Mouse (Mus musculus): ENCODE data around the gene Hnrnpul1. TPM values are rescaled to one million over a fixed set of nuclear protein-coding genes. Genes with fewer than 3 reads are reported as not detected.
A peak's percentile ranks its signal among the peaks of the same experiment; 100 is the strongest.
"Not testable (repeated sequence)": the region's sequence is repeated elsewhere in the genome, so short reads cannot be mapped to it uniquely, and the experiment has no call there.

Hnrnpul1 gene
- polyA plus RNA-seq, 1 experiment from 2014 or later: 55.2 TPM

DNA sequence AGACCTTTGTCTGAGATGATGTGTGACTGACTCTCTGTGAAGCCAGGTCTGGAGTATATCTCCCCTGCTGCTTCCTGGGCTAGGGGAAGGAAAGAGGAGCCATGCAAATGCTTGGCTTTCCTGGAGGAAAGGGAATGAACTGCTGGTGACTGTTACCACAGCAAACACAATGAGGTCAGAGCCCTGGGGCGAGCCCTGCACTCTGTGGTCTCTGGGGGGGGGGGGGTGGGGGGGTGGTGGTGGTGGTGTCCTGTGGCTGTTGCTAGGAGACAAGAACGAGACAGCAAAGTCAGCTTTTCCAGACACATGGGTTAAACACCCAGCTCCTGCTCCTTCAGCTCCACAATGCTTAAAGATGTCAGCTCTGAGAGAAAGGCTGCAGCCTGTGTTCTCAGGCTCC is 25.2 kb downstream of the Hnrnpul1 start:
- WGBS: 59% methylated on average over 2 of the region's 2 CpGs
- no peak overlapping the region for H3K4me3 ChIP-seq

DNA sequence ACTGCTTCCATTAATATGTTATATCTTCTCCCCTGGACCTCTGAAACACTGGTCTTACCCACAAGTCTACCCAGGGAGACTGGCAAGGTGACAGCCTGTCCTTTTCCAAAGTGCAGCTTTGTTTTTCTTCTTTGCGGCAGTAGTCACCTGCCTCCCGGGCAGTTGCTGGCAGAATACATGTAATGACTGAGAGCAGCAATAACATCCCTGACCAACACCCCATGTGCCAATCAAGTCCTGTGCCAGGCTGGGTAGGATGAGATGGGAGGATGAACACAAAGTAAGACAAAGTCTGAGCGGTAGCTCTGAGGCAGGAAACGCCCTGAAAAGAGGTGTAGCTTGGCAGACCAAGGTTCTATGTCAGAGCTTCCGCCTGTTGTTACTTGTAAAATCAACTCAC is 26.8 kb downstream of the Hnrnpul1 start:
- Histone ChIP-seq H3K4me1 (no peaks in the 10 kb centered on the region), H3K36me3 (peaks cover 98% of the 10 kb centered on the region), H3K27ac (replicated peaks) (no peak overlapping the region), H3K9me3 (replicated peaks) (no peaks in the 10 kb centered on the region), H3K4me3 (no peak overlapping the region), H3K27me3 (ENCODE audit: low read depth, poor library complexity, severe bottlenecking) (no peaks in the 10 kb centered on the region)
- DNase-seq (ENCODE audit: low spot score): no peak
- 97% methylated on average over 5 of the region's 5 CpGs for WGBS

More for the DNA sequence above, 25.2 kb downstream of the Hnrnpul1 start:
- H3K9me3 ChIP-seq (replicated peaks): no peaks in the 10 kb centered on the region
- H3K27me3 ChIP-seq (ENCODE audit: low read depth, poor library complexity, severe bottlenecking): no peaks in the 10 kb centered on the region
- no peak overlapping the region for H3K27ac ChIP-seq (replicated peaks)
- no peak for DNase-seq (ENCODE audit: low spot score)
- H3K4me1 ChIP-seq: no peaks in the 10 kb centered on the region
- peaks cover 98% of the 10 kb centered on the region for H3K36me3 ChIP-seq

DNA sequence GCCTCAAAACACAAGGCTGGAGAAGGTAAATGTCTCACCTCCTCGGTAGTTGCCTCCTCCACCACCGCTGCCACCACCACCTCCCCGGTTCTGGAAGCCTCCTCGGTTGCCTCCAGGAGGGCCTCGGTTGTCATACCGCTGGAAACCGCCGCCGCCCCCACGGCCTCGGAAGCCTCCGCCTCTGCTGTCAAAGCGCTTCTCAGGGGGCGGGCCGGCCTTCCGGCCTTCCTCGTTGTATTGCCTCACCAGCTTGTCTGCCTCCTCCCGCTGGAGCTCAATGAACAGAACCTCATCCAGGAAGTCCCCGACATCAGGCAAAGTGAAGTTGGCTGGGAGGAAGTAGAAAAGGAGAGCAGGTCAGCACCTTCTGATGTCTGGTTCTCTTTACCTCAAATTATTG is 28.7 kb downstream of the Hnrnpul1 start:
- 89% methylated on average over 19 of the region's 19 CpGs for WGBS
- Histone ChIP-seq H3K4me3 (no peak overlapping the region), H3K9me3 (replicated peaks) (no peaks in the 10 kb centered on the region), H3K27me3 (ENCODE audit: low read depth, poor library complexity, severe bottlenecking) (no peaks in the 10 kb centered on the region), H3K27ac (replicated peaks) (no peak overlapping the region), H3K4me1 (no peaks in the 10 kb centered on the region), H3K36me3 (peaks cover 97% of the 10 kb centered on the region)
- no peak for DNase-seq (ENCODE audit: low spot score)

DNA sequence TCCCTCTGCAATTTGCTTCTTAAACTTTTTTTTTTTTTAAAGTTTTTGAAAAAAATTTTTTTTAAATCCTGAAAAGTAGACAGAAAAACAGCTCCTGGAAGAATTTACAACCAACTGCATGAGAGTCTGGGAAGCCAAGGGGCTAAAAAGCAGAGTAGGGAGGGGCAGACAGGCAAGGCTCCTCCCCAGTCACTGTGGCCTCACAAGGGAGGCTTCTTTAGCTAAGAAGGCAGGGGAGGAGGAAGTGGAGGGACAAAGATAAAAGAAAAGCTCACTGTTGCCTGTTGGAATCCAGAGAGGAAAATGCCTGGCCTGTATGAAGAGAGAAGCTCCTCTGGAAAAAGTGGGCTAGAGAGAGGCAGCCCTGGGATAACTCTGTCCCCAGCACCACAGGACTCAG is 32.8 kb downstream of the Hnrnpul1 start:
- not testable (repeated sequence) for H3K27ac ChIP-seq (replicated peaks); DNase-seq (ENCODE audit: low spot score); H3K27me3 ChIP-seq (ENCODE audit: low read depth, poor library complexity, severe bottlenecking); H3K4me3 ChIP-seq; H3K9me3 ChIP-seq (replicated peaks)
- H3K4me1 ChIP-seq: peaks cover 18% of the 10 kb centered on the region
- peaks cover 69% of the 10 kb centered on the region for H3K36me3 ChIP-seq

DNA sequence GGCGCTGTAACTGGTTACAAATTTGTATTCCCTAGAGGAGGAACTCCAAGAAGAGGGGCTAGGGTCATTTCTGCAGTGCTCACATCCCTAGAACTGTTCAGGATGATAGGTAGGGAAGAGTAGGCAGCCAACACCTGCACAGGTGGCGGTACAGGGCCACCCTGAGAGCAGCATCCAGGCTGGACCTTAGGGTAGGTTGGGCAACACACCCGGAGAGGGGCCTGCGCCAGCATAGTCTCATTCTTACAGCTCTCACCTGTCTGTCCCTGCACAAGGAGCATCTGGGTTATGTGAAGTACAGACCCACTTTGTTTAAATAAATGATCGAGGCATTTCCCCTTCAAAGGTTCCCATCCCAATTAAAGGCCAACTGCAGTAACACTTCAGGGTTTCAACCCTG is 33.8 kb downstream of the Hnrnpul1 start:
- Histone ChIP-seq H3K9me3 (replicated peaks) (no peaks in the 10 kb centered on the region), H3K27ac (replicated peaks) (no peak overlapping the region), H3K4me1 (peaks cover 18% of the 10 kb centered on the region), H3K36me3 (peaks cover 64% of the 10 kb centered on the region), H3K27me3 (ENCODE audit: low read depth, poor library complexity, severe bottlenecking) (no peaks in the 10 kb centered on the region), H3K4me3 (no peak overlapping the region)
- WGBS: 92% methylated on average over 5 of the region's 5 CpGs
- no peak for DNase-seq (ENCODE audit: low spot score)

DNA sequence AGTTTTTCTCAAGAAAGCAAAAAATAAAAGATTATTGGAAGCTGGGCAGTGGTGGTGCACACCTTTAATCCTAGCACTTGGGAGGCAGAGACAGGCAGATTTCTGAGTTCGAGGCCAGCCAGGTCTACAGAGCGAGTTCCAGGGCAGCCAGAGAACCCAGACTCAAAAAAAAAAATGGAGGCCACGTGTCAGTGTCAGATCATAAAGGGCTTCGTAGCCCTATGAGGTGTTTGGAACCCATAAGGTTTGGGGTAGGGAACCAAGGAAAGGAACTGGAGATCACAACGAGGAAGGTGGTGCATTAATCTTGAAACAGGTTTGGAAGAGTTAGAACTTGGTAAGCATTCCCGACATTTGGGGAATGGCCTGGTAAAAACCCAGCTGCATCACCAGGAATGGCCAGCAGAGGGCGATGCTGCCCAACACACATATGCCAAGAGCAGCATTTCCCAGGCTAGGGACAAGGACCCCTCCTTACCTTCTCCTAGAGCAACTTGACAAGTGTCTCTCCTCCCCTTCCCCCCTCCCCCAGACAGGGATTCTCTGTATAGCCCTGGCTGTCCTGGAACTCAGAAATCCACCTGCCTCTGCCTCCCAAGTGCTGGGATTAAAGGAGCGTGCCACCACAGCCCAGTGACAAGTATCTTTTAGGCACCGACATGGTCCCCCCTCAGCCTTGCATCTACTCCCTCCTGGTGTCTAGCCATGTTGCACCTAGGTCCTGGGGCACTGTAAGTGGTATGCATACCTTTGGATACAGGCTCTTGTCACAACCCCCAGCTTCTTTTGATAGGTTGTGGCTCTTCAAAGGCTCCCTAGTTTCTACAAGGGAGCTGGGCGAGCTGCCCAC is 34.6 kb downstream of the Hnrnpul1 start:
- Histone ChIP-seq H3K27me3 (ENCODE audit: low read depth, poor library complexity, severe bottlenecking) (no peaks in the 10 kb centered on the region), H3K27ac (replicated peaks) (no peak overlapping the region), H3K4me3 (peak overlapping the region; percentile 78; the same call in 1 of the 2 replicates), H3K9me3 (replicated peaks) (no peaks in the 10 kb centered on the region), H3K36me3 (peaks cover 64% of the 10 kb centered on the region), H3K4me1 (peaks cover 18% of the 10 kb centered on the region)
- WGBS: 64% methylated on average over 10 of the region's 10 CpGs
- DNase-seq (ENCODE audit: low spot score): peak; percentile 82

DNA sequence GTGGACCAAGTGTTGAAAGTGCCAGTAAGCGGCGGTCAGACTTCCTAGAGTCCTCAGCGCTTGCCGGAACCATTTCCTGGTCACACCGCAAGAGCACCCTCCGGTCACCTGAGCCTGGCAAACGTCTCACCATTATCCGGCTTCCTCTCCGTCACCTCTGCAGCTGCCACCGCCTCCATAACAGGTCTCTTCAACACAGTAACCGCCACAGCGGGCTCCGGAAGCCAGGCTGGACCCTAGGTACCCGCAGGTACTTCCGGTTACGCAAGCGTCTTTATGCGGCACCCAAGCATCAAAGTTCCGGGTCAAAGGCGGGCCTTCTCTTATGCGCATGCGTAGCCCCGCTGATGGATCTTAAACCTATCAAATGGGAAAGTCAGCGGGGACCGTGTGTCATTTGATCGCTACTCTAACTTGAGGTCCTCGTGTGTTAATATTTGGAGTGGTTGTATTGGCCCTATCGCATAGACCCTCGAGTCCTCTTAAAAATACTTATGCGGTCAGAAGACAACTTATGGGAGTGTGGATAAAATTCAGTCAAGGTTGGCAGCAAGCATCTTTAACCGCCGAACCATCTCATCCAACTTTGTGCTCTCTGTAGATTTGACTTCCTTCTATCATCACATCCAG is 35.7 kb downstream of the Hnrnpul1 start, which contains the start of gene Ccdc97:
Gene Ccdc97 (minus strand): TSS at position 301 of the 630 bp plus-strand sequence.
- H3K27me3 ChIP-seq (ENCODE audit: low read depth, poor library complexity, severe bottlenecking): no peaks in the 10 kb centered on the region
- H3K4me1 ChIP-seq: peaks cover 18% of the 10 kb centered on the region
- WGBS: 4% methylated on average over 32 of the region's 32 CpGs
- H3K27ac ChIP-seq (replicated peaks): peak within 1 kb of the TSS; percentile 87
- H3K9me3 ChIP-seq (replicated peaks): no peaks in the 10 kb centered on the region
- peak within 1 kb of the TSS; percentile 78 for H3K4me3 ChIP-seq
- H3K36me3 ChIP-seq: peaks cover 64% of the 10 kb centered on the region
- DNase-seq (ENCODE audit: low spot score): peak; percentile 89

DNA sequence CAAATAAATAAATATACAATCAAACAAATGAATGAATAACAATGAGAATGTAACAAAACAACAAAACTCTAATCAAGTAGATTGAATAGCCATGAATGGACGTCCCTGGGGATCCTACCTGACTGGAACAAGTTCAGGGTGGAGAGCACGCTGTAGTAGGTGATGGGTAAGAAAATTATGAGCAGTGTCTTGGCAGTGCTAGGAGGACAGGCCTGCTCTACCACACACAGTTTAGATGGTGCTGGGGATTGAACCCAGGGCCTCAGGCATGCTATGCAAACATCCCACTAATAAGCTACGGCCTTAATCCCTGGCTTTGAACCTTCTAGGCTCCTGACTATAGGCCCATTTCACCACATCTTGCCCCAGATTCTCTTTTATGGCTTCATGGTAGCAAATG is 37.1 kb downstream of the Hnrnpul1 start:
- DNase-seq (ENCODE audit: low spot score): no peak
- Histone ChIP-seq H3K4me1 (peaks cover 19% of the 10 kb centered on the region), H3K4me3 (peak overlapping the region; percentile 78), H3K27ac (replicated peaks) (no peak overlapping the region), H3K9me3 (replicated peaks) (no peaks in the 10 kb centered on the region), H3K36me3 (peaks cover 64% of the 10 kb centered on the region), H3K27me3 (ENCODE audit: low read depth, poor library complexity, severe bottlenecking) (no peaks in the 10 kb centered on the region)
- WGBS: 95% methylated on average over 3 of the region's 3 CpGs

DNA sequence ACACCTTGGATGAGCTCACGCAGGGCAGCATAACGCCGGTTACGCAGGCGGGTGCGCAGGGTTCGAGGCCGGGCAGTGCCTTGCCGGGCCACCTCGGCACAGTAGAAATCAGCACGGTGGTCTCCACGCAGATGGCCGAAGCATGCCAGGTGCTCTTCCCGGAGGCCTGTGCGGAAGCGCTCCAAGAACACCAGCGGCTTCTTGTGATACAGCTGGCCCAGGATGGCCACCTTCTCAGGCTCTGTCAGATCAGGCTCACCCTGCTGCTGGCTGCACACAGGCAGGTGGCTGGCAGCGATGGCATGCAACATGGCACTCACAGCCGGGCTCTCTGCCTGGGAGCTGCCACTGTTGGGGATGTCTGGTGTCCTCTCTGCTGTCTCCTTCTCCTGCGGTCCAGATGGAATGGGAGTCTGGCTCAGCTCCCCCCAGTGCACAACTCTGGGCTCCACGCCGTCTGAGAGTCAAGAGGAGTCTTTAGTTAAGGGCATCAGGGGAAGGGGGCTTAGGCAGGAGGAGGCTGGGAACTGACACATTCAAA is 38.8 kb downstream of the Hnrnpul1 start:
- H3K4me3 ChIP-seq: no peak overlapping the region
- H3K27me3 ChIP-seq (ENCODE audit: low read depth, poor library complexity, severe bottlenecking): no peaks in the 10 kb centered on the region
- DNase-seq (ENCODE audit: low spot score): no peak
- peaks cover 36% of the 10 kb centered on the region for H3K4me1 ChIP-seq
- no peaks in the 10 kb centered on the region for H3K9me3 ChIP-seq (replicated peaks)
- WGBS: 96% methylated on average over 22 of the region's 22 CpGs
- no peak overlapping the region for H3K27ac ChIP-seq (replicated peaks)
- peaks cover 59% of the 10 kb centered on the region for H3K36me3 ChIP-seq

DNA sequence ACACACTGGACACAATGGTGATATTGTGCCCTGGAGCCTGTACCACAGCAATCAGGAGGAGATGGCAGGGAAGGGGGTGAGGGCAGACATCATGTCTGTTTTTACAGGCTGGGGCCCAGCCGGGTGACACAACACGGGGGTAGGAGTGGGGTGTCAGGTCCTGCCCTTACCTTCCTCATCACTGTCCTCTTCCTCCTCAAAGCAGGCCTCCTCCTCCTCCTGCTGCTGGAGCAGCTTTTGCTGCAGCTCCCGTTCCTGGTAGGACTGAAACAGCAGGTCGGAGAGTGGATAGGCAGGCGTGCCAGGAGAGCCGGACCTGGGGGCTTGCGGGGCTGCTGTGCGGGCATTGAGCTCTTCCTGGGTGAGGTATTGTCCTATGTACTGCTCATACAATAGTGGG is 40.0 kb downstream of the Hnrnpul1 start:
- DNase-seq (ENCODE audit: low spot score): no peak
- H3K9me3 ChIP-seq (replicated peaks): no peaks in the 10 kb centered on the region
- no peak overlapping the region for H3K4me3 ChIP-seq
- H3K27me3 ChIP-seq (ENCODE audit: low read depth, poor library complexity, severe bottlenecking): no peaks in the 10 kb centered on the region
- peaks cover 48% of the 10 kb centered on the region for H3K36me3 ChIP-seq
- H3K4me1 ChIP-seq: peaks cover 47% of the 10 kb centered on the region
- H3K27ac ChIP-seq (replicated peaks): no peak overlapping the region
- 98% methylated on average over 8 of the region's 8 CpGs for WGBS

DNA sequence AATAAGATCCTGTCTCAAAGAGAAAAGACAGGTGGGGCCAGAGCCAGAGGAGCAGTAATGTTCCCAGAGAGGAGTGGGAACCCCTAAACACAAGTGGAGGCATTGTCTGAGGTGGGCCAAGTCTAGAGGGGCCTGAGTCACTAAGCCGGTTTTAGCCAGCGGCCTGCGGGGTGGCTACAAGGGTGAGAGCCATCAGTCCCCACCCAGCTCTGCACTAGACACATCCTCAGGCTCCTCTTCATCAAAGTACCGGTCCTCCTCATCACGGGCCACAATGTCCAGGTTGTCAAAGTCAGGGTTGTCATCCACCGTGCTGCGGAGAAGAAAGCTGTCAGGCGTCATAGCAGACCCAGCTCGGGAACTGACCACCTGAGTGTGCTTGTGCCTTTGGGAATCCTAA is 41.8 kb downstream of the Hnrnpul1 start:
- Histone ChIP-seq H3K9me3 (replicated peaks) (no peaks in the 10 kb centered on the region), H3K27me3 (ENCODE audit: low read depth, poor library complexity, severe bottlenecking) (no peaks in the 10 kb centered on the region), H3K4me1 (peaks cover 36% of the 10 kb centered on the region), H3K4me3 (no peak overlapping the region), H3K36me3 (peaks cover 48% of the 10 kb centered on the region), H3K27ac (replicated peaks) (no peak overlapping the region)
- DNase-seq (ENCODE audit: low spot score): no peak
- 90% methylated on average over 9 of the region's 9 CpGs for WGBS

DNA sequence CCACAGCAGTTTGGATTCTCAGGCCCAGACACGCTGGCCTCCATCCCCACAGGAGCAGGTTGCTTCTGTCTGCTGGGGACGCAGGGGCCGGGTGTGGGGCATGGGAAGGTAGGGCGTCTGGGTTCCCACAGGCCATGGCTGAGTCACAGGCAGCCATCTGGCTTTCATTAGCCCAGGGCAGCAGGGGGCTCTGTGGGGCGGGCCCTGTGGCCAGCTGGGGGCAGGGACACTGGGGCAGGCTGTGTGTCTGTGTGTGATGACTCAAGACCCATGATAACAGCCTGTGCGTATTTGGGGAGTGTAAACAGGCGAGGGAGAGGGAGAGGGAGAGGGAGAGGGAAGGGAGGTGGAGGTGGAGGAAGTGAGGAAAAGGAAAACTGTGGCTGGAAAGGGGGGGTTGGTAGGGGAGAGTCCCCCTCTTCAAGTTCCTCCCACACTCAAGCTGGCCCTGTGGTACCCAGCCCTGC is 42.8 kb downstream of the Hnrnpul1 start:
- H3K27ac ChIP-seq (replicated peaks): 0 out of 2 replicates have a peak overlapping the region, but pooled peaks have one; percentile 23

DNA sequence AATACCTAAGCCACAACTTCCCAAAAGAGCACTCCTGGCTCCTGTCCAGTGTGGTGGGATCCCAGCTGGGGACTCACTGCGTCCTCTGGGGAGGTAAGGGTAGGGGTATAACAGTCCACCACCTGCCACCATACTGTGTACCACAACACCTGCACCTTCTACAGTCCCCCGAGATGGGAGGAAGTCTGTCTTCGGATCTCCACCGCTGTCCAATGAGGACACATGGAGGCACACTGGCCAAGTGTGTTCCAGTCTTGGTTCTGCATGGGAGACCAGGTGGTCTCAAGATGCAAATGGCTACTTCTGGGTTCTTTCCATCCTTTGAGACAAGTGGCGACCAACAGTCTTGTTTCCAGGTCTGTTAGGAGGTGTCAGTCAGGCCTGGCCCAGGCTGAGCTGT is 43.4 kb downstream of the Hnrnpul1 start:
- Histone ChIP-seq H3K4me1 (peaks cover 31% of the 10 kb centered on the region), H3K27me3 (ENCODE audit: low read depth, poor library complexity, severe bottlenecking) (0 out of 2 replicates have a peak, but pooled peaks cover 1% of the 10 kb centered on the region), H3K36me3 (peaks cover 47% of the 10 kb centered on the region), H3K9me3 (replicated peaks) (no peaks in the 10 kb centered on the region), H3K4me3 (no peak overlapping the region), H3K27ac (replicated peaks) (peak overlapping the region; percentile 72; the same call in 1 of the 2 replicates)
- DNase-seq (ENCODE audit: low spot score): no peak
- 65% methylated on average over 5 of the region's 5 CpGs for WGBS

More for the DNA sequence above, 42.8 kb downstream of the Hnrnpul1 start:
- H3K4me1 ChIP-seq: peaks cover 31% of the 10 kb centered on the region
- 36% methylated on average over 7 of the region's 7 CpGs for WGBS
- H3K4me3 ChIP-seq: no peak overlapping the region
- peaks cover 48% of the 10 kb centered on the region for H3K36me3 ChIP-seq
- H3K9me3 ChIP-seq (replicated peaks): no peaks in the 10 kb centered on the region
- H3K27me3 ChIP-seq (ENCODE audit: low read depth, poor library complexity, severe bottlenecking): no peaks in the 10 kb centered on the region
- DNase-seq (ENCODE audit: low spot score): peak; percentile 41

Measured in midbrain, embryonic 10.5 days (tissue).